Mouse (Mus musculus) limb, embryonic 14.5 days (tissue): ENCODE data around the gene Ptges3l. TPM values are rescaled to one million over a fixed set of nuclear protein-coding genes. Genes with fewer than 3 reads are reported as not detected.

Experiments used
- ATAC-seq: fragments of 200-750 bp; cut with Nextera tagmentation; 2 replicates; pipeline ENCODE4 v1.8.0; 2017; ENCODE audit warnings: low read depth, moderate number of reproducible peaks, moderate TSS enrichment; ENCODE audit not compliant: low FRiP score
- DNase-seq: peaks from one replicate; pipeline ENCODE4 v3.0.0-alpha.2; 2015; ENCODE audit warnings: low spot score
- H3K27ac ChIP-seq: fragments of 300-500 bp; sonication (generic); replicated peaks from 2 replicates; pipeline ENCODE4 v1.5.1; 2014; ENCODE audit warnings: low read depth, mild to moderate bottlenecking, low read length, moderate library complexity, mixed read lengths
- H3K27me3 ChIP-seq: fragments of 300-500 bp; sonication (generic); 2 replicates; pipeline ENCODE4 v1.6.1; 2014; ENCODE audit warnings: low read length, mixed read lengths; ENCODE audit not compliant: control insufficient read depth, insufficient read depth
- H3K36me3 ChIP-seq: fragments of 300-500 bp; sonication (generic); 2 replicates; pipeline ENCODE4 v1.6.1; 2014; ENCODE audit warnings: mild to moderate bottlenecking, low read length, moderate library complexity, mixed read lengths; ENCODE audit not compliant: control insufficient read depth, insufficient read depth
- H3K4me1 ChIP-seq: fragments of 300-500 bp; sonication (generic); 2 replicates; pipeline ENCODE4 v1.6.1; 2014; ENCODE audit warnings: antibody characterized with exemption, low read length, mixed read lengths; ENCODE audit not compliant: control insufficient read depth, insufficient read depth
- H3K4me2 ChIP-seq: fragments of 300-500 bp; sonication (generic); replicated peaks from 2 replicates; pipeline ENCODE4 v1.6.1; 2014; ENCODE audit warnings: low read depth, mild to moderate bottlenecking, low read length, moderate library complexity; ENCODE audit not compliant: severe bottlenecking
- H3K4me3 ChIP-seq: fragments of 300-500 bp; sonication (generic); replicated peaks from 2 replicates; pipeline ENCODE4 v1.5.1; 2014; ENCODE audit warnings: low read length
- H3K9ac ChIP-seq: fragments of 300-500 bp; sonication (generic); 2 replicates; pipeline ENCODE4 v1.6.1; 2014; ENCODE audit warnings: mild to moderate bottlenecking, low read depth, low read length, moderate library complexity; ENCODE audit not compliant: severe bottlenecking
- H3K9me3 ChIP-seq: fragments of 300-500 bp; sonication (generic); 2 replicates; pipeline ENCODE4 v1.6.1; 2016; ENCODE audit warnings: low read length; ENCODE audit not compliant: control insufficient read depth
- POLR2A ChIP-seq: fragments of 200-500 bp; IDR thresholded peaks from 2 replicates; pipeline ENCODE4 v1.8.0; 2012; ENCODE audit warnings: inconsistent platforms, mild to moderate bottlenecking, moderate library complexity, borderline replicate concordance; ENCODE audit not compliant: insufficient read depth, insufficient read length; ENCODE audit errors: extremely low read depth
- WGBS: fragments of 180-500 bp; shearing (Covaris S2); extraction: QIAGEN DNeasy Blood & Tissue Kit; methylation state at CpG from one replicate; pipeline ENCODE4 v1.1.7; 2014; 5-methylcytosine and 5-hydroxymethylcytosine counted together
- polyA plus RNA-seq, 2 experiments: library from polyadenylated mRNA; depleted of rRNA in 1 of 2; stranded (reverse) in 1 of 2; unstranded in 1 of 2; fragments of >200 nt; fragmentation: Nextera tagmentation in 1 of 2; extraction: Ambion mirVana in 1 of 2; gene quantifications; 2 replicates each; pipeline versions ENCODE4 v1.2.1 to v1.2.3; 2012 to 2014

Gene Ptges3l
- polyA plus RNA-seq, 2 experiments: 20.5 to 27.5 TPM

GRCm38 (mm10) chr11:101462141-101462540 is 37.0 kb upstream of the Ptges3l start:
- DNase-seq: no peak
- Histone ChIP-seq H3K36me3 (peaks cover 46% of the 10 kb centered on the region), H3K4me3 (no peak overlapping the region), H3K27ac (no peak overlapping the region), H3K4me2 (no peak overlapping the region), H3K27me3 (no peaks in the 10 kb centered on the region), H3K9me3 (no peaks in the 10 kb centered on the region), H3K9ac (no peak overlapping the region), H3K4me1 (peaks cover 17% of the 10 kb centered on the region)
- WGBS: 85% methylated on average over 14 of the region's 14 CpGs
- TF ChIP-seq POLR2A: no peak
- ATAC-seq: no peak

- Histone ChIP-seq H3K27ac (no peak overlapping the region), H3K9ac (no peak overlapping the region), H3K4me2 (no peak overlapping the region), H3K4me1 (peaks cover 17% of the 10 kb centered on the region), H3K27me3 (no peaks in the 10 kb centered on the region), H3K9me3 (no peaks in the 10 kb centered on the region), H3K4me3 (no peak overlapping the region), H3K36me3 (peaks cover 50% of the 10 kb centered on the region)
- no peak for ATAC-seq
- DNase-seq: no peak
- 86% methylated on average over 15 of the region's 15 CpGs for WGBS
- no peak for TF ChIP-seq POLR2A
Observed at GRCm38 (mm10) chr11:101460321-101460720, 35.2 kb upstream of the Ptges3l start.

GRCm38 (mm10) chr11:101459716-101460115 is 34.6 kb upstream of the Ptges3l start:
- Histone ChIP-seq H3K36me3 (peaks cover 50% of the 10 kb centered on the region), H3K9ac (no peak overlapping the region)

GRCm38 (mm10) chr11:101458217-101458616 is 33.1 kb upstream of the Ptges3l start:
- TF ChIP-seq POLR2A: no peak
- WGBS: 84% methylated on average over 12 of the region's 12 CpGs
- no peaks in the 10 kb centered on the region for H3K4me1 ChIP-seq

More at GRCm38 (mm10) chr11:101459716-101460115, 34.6 kb upstream of the Ptges3l start:
- H3K27me3 ChIP-seq: no peaks in the 10 kb centered on the region
- DNase-seq: no peak
- H3K4me2 ChIP-seq: no peak overlapping the region
- H3K27ac ChIP-seq: no peak overlapping the region
- H3K4me3 ChIP-seq: no peak overlapping the region
- ATAC-seq: no peak
- H3K4me1 ChIP-seq: peaks cover 13% of the 10 kb centered on the region
- WGBS: 44% methylated on average over 4 of the region's 6 CpGs
- H3K9me3 ChIP-seq: no peaks in the 10 kb centered on the region
- no peak for TF ChIP-seq POLR2A

GRCm38 (mm10) chr11:101457631-101458030 is 32.5 kb upstream of the Ptges3l start:
- TF ChIP-seq POLR2A: no peak

More at GRCm38 (mm10) chr11:101458217-101458616, 33.1 kb upstream of the Ptges3l start:
- no peak overlapping the region for H3K4me2 ChIP-seq
- DNase-seq: no peak
- ATAC-seq: no peak
- H3K27me3 ChIP-seq: no peaks in the 10 kb centered on the region
- H3K27ac ChIP-seq: no peak overlapping the region
- H3K36me3 ChIP-seq: peaks cover 50% of the 10 kb centered on the region
- H3K9me3 ChIP-seq: no peaks in the 10 kb centered on the region
- H3K4me3 ChIP-seq: no peak overlapping the region
- no peak overlapping the region for H3K9ac ChIP-seq

GRCm38 (mm10) chr11:101455627-101456026 is 30.5 kb upstream of the Ptges3l start:
- no peak for DNase-seq
- no peak for TF ChIP-seq POLR2A
- 93% methylated on average over 7 of the region's 7 CpGs for WGBS
- H3K4me1 ChIP-seq: no peaks in the 10 kb centered on the region
- H3K36me3 ChIP-seq: peaks cover 31% of the 10 kb centered on the region
- H3K27ac ChIP-seq: no peak overlapping the region
- no peak for ATAC-seq
- no peak overlapping the region for H3K4me2 ChIP-seq
- H3K9ac ChIP-seq: no peak overlapping the region
- no peaks in the 10 kb centered on the region for H3K27me3 ChIP-seq
- no peaks in the 10 kb centered on the region for H3K9me3 ChIP-seq
- H3K4me3 ChIP-seq: no peak overlapping the region

More at GRCm38 (mm10) chr11:101457631-101458030, 32.5 kb upstream of the Ptges3l start:
- Histone ChIP-seq H3K27me3 (no peaks in the 10 kb centered on the region), H3K4me2 (no peak overlapping the region), H3K36me3 (peaks cover 50% of the 10 kb centered on the region), H3K9me3 (no peaks in the 10 kb centered on the region), H3K4me1 (no peaks in the 10 kb centered on the region), H3K4me3 (no peak overlapping the region), H3K9ac (no peak overlapping the region), H3K27ac (no peak overlapping the region)
- 88% methylated on average over 9 of the region's 9 CpGs for WGBS
- no peak for DNase-seq
- ATAC-seq: no peak
